Mouse (Mus musculus) bone marrow macrophage, adult 2 months (primary cell): ENCODE data around the gene Nmnat3.

Experiments used
- CTCF ChIP-seq: IDR thresholded peaks from 2 replicates; pipeline ENCODE4 v1.5.1; 2012; ENCODE audit warnings: low read depth, mild to moderate bottlenecking, low read length, moderate library complexity
- POLR2A ChIP-seq: IDR thresholded peaks from 2 replicates; pipeline ENCODE4 v1.6.1; 2012; ENCODE audit warnings: mild to moderate bottlenecking, low read depth, low read length, borderline replicate concordance

DNA sequence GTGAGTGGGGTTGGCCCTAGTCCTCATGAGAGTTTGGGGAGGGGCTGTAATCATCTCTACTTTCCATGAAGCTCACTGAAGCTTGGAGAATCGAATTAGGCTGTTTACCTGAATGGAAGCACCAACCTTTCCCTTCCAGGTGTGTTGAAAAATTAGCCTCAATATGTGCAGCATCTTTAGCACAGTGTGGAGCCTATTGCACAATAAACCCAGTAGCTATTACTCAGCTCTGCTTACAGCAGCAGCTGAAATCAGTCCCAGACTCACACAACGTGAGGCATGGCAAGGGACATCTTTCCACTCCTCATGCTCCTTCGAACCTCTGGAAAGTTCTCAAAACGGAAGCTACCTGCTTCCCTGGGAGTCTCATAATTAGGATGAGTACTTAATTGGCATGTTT lies 59.0 kb downstream of the Nmnat3 start:
- TF ChIP-seq CTCF (no peak), POLR2A (no peak)
